Mouse (Mus musculus) yolk sac, embryonic 10.5 days (tissue): ENCODE data around the gene Selenoh.

Experiments used
- DNase-seq: peaks from one replicate; pipeline ENCODE4 v3.0.0-alpha.2; 2017; ENCODE audit warnings: low spot score

Selenoh gene

GRCm38 (mm10) chr2:84627036-84627435 lies 43.5 kb downstream of the Selenoh start:
- DNase-seq: peak; percentile 54

GRCm38 (mm10) chr2:84626366-84626975 lies 44.1 kb downstream of the Selenoh start:
- DNase-seq: no peak

DNA sequence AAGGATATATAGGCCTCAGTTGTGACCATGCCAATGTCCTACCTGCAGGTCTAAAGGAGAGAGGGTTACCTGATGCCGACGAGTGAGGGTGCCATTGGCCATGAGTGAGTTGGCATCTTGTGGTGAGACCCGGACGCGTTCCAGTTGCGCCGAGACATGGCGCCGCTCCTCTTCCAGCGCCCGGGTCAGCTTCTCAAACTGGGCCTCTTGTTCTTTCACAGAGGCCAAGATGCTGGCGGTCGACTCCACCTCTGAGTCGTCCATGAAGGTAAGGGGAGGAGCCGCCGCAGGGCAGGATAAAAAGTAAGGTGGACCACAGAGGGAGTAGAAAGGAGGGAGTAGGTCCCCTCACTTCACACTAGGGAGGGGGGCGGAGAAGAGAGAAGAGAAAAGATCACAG lies 46.4 kb downstream of the Selenoh start:
- no peak for DNase-seq

DNA sequence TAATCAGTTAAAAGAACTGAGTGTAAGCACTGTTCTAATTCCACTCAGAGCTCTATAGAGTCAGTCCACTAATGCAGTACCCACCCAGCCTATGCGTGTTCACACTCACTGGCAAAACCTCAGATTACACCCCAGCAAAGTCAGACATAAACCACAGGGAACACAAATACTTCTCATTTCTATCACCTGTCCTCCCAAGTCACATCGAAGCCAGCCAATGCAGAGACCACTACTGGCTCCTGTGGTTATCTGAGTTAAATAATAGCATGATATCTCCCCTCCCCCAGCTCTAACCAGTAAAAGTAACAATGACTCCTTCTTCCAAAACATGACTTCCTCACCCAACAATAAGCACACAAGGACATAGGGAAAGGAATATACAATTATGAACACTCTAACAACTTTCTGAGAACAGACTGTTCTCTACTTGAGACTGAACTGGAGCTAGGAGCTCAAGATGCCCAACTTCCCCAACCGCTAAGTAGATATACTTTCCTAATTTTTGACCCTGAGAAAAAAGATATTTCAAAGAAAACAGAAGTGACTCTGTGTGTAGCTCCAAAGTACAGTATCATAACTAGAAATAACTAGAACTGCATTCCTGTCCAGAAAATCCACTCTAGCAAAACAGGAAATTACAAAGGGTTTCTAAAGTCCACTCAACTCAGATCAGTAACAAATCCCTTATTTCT lies 47.0 kb downstream of the Selenoh start:
- no peak for DNase-seq

DNA sequence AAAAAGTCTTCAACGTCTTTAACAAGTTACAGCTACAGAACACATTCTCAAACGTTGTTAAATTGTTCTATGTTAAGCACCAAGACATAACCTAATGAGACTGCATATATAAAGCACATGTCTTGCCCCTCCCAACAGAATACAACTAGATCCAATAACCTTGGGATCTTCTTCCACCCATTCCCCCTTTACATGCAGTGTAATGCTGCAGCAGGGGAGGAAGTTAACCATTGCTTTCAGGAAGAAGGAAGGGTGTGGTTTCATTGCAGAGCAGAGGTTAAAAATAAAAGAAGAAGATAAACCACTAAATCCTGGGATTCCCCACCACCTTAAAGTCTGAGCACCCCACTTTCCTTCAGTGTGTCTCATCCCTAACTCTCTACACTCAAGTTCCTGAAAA lies 47.9 kb downstream of the Selenoh start:
- DNase-seq: no peak

DNA sequence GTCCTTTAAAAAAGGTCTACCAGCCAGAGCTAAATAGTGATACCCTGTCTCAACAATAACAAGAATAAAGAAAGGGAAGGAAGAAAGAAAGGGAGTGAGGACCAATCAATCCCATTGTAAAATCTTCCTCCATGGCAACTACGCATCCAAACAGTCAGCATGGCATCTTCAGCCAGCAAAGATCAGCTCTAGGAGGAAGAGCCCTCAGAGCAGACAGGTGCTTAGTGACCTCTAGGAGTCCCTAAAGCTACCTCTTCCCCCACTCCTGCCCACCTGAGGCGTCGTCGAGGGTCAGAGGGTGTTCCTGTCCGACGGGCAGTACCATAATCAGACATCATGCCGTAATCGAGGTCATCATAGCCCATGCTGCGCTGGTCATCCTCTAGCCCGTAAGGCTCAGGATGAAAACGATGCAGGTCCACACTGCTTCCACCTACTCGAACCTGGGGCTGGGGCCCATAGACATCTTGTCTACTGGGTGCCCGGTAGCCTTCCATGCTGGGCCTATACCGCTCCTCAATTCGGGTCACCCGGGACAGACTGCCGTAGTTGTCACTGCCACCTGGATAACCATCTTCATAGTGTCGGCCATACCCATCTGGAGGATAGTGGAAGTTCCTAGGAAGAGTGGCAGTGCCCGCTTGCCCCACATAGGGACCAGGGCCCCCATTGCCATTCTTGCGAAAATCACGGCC lies 50.8 kb downstream of the Selenoh start:
- DNase-seq: no peak
